Mouse (Mus musculus): ENCODE data around the gene Ormdl1. TPM values are rescaled to one million over a fixed set of nuclear protein-coding genes. Genes with fewer than 3 reads are reported as not detected.

Ormdl1 gene
- total RNA-seq, 2 experiments from 2014 or later = 5.6 to 6.9 TPM

Other genes with a start within 250 kb of the Ormdl1 start
- 10 to 100 TPM; 35.2 to 62.1 TPM for gene Mstn, start 235.5 kb upstream of the Ormdl1 start, total RNA-seq (2021)
- not detected for gene 1700019A02Rik, start 109.5 kb upstream of the Ormdl1 start, total RNA-seq (2021)
- 1 to 10 TPM; 3.9 to 4.4 TPM for gene Pms1, start 77 bp upstream of the Ormdl1 start, total RNA-seq (2021)
- 1 to 10 TPM; 1.2 to 1.6 TPM for gene Gm28778, start within 50 bp of the Ormdl1 start, total RNA-seq (2021)
- gene Osgepl1, start 16.5 kb downstream of the Ormdl1 start, total RNA-seq (2021) = 10 to 100 TPM; 24.2 to 24.5 TPM
- 10 to 100 TPM in 1 of 2 experiments, 1 to 10 TPM in 1; 4.5 to 11.4 TPM for gene Asdurf, start 55.5 kb downstream of the Ormdl1 start, total RNA-seq (2021)
- gene Gm28551, start 55.6 kb downstream of the Ormdl1 start, total RNA-seq (2021) = under 1 TPM; 0.20 to 0.22 TPM
- 10 to 100 TPM; 45.8 to 55.3 TPM for gene Asnsd1, start 55.7 kb downstream of the Ormdl1 start, total RNA-seq (2021)